Mouse (Mus musculus): ENCODE measurements around the gene Tagap1. TPM values are rescaled to one million over a fixed set of nuclear protein-coding genes. Genes with fewer than 3 reads are reported as not detected.
"Not testable (repeated sequence)": the region's sequence is repeated elsewhere in the genome, so short reads cannot be mapped to it uniquely, and the experiment has no call there.

Tagap1 gene
- polyA plus RNA-seq, 1 experiment: 19.7 TPM

DNA sequence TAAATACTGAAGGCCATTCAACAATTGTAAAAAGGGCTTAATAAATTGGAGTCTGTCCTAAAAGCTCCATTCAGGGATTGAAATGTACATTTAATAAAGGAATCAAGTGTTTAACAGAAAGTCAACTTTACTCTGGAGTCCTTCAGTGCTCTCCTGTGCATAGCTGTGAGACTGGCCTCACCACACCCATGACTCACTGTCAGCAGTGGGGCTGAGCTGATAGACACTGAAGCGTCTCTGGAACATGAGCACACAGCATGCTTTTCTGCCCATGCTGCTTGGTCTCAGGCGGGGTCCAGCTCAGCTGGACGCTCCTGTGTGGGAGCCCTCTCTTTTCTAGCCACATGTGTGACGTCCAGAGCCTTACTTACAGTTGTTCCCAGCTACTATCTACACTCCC, 18.4 kb downstream of the Tagap1 start:
- not testable (repeated sequence) for H3K36me3 ChIP-seq (ENCODE audit: control insufficient read depth, insufficient read depth, low read length); DNase-seq; H3K27ac ChIP-seq (ENCODE audit: insufficient read depth, low read depth, low read length); H3K27me3 ChIP-seq (replicated peaks; ENCODE audit: control insufficient read depth, insufficient read depth, low read length); H3K4me1 ChIP-seq (ENCODE audit: control insufficient read depth, insufficient read depth, low read length); H3K4me3 ChIP-seq (ENCODE audit: insufficient read depth, low read depth, low read length)
- no CpG with 5 or more reads among the region's 4 CpGs for WGBS

- 95% methylated on average over 7 of the region's 7 CpGs for WGBS
- not testable (repeated sequence) for H3K36me3 ChIP-seq (ENCODE audit: control insufficient read depth, insufficient read depth, low read length); DNase-seq; H3K4me3 ChIP-seq (ENCODE audit: insufficient read depth, low read depth, low read length); H3K27me3 ChIP-seq (replicated peaks; ENCODE audit: control insufficient read depth, insufficient read depth, low read length); H3K27ac ChIP-seq (ENCODE audit: insufficient read depth, low read depth, low read length); H3K4me1 ChIP-seq (ENCODE audit: control insufficient read depth, insufficient read depth, low read length)
Observed at GRCm38 (mm10) chr17:6931625-6932024, 29.3 kb downstream of the Tagap1 start.

- H3K4me1 ChIP-seq (ENCODE audit: control insufficient read depth, insufficient read depth, low read length); H3K4me3 ChIP-seq (ENCODE audit: insufficient read depth, low read depth, low read length); H3K36me3 ChIP-seq (ENCODE audit: control insufficient read depth, insufficient read depth, low read length); H3K27me3 ChIP-seq (replicated peaks; ENCODE audit: control insufficient read depth, insufficient read depth, low read length); H3K27ac ChIP-seq (ENCODE audit: insufficient read depth, low read depth, low read length); DNase-seq: not testable (repeated sequence)
- WGBS: 93% methylated on average over 7 of the region's 7 CpGs
Observed at GRCm38 (mm10) chr17:6920351-6920894, 40.5 kb downstream of the Tagap1 start.

GRCm38 (mm10) chr17:6919388-6919787, 41.6 kb downstream of the Tagap1 start:
- 86% methylated on average over 3 of the region's 3 CpGs for WGBS

GRCm38 (mm10) chr17:6915282-6915681, 45.7 kb downstream of the Tagap1 start:
- H3K27ac ChIP-seq (ENCODE audit: insufficient read depth, low read depth, low read length); H3K4me3 ChIP-seq (ENCODE audit: insufficient read depth, low read depth, low read length); H3K27me3 ChIP-seq (replicated peaks; ENCODE audit: control insufficient read depth, insufficient read depth, low read length); H3K4me1 ChIP-seq (ENCODE audit: control insufficient read depth, insufficient read depth, low read length); DNase-seq; H3K36me3 ChIP-seq (ENCODE audit: control insufficient read depth, insufficient read depth, low read length): not testable (repeated sequence)
- WGBS: 97% methylated on average over 3 of the region's 4 CpGs

More at GRCm38 (mm10) chr17:6919388-6919787, 41.6 kb downstream of the Tagap1 start:
- H3K27me3 ChIP-seq (replicated peaks; ENCODE audit: control insufficient read depth, insufficient read depth, low read length); H3K4me1 ChIP-seq (ENCODE audit: control insufficient read depth, insufficient read depth, low read length); DNase-seq; H3K27ac ChIP-seq (ENCODE audit: insufficient read depth, low read depth, low read length); H3K36me3 ChIP-seq (ENCODE audit: control insufficient read depth, insufficient read depth, low read length); H3K4me3 ChIP-seq (ENCODE audit: insufficient read depth, low read depth, low read length): not testable (repeated sequence)

DNA sequence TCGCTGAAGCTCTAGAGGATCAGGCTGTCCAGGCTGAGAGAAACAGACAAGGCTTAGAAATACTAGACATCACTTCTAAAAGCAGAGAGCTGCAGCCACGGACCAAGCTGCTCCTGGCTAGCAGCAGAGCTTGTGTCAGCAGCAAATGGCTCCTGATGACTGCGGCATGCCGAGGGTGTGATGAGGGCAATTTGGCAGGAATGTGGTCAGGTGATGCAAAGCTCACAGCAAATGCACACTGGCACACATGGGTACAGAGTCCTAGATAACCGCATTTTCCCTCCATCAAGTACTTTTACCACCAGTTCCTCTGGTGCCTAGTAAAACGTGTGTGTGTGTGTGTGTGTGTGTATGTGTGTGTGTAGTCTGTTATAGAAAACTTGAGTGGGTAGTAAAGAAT, 46.9 kb downstream of the Tagap1 start:
- not testable (repeated sequence) for H3K4me3 ChIP-seq (ENCODE audit: insufficient read depth, low read depth, low read length); H3K36me3 ChIP-seq (ENCODE audit: control insufficient read depth, insufficient read depth, low read length); H3K27me3 ChIP-seq (replicated peaks; ENCODE audit: control insufficient read depth, insufficient read depth, low read length); DNase-seq; H3K27ac ChIP-seq (ENCODE audit: insufficient read depth, low read depth, low read length); H3K4me1 ChIP-seq (ENCODE audit: control insufficient read depth, insufficient read depth, low read length)
- WGBS: 24% methylated on average over 2 of the region's 6 CpGs

Other genes starting within 250 kb of the Tagap1 start
- gene Ezr, start 178.4 kb downstream of the Tagap1 start, polyA plus RNA-seq (2012; rRNA removed): 129 and 152 TPM in 2 replicates
- gene Rsph3b, start 12.5 kb downstream of the Tagap1 start, polyA plus RNA-seq (2012; rRNA removed): 37.9 and 42.7 TPM in 2 replicates
- gene Rnaset2b, start 9.5 kb upstream of the Tagap1 start, polyA plus RNA-seq (2012; rRNA removed): 352 and 496 TPM in 2 replicates
- gene Gm49721, start 17.7 kb upstream of the Tagap1 start, polyA plus RNA-seq (2012; rRNA removed): 1.8 and 4.4 TPM in 2 replicates
- 0.14 and 0.30 TPM in 2 replicates for gene Gm1604a, start 64.4 kb upstream of the Tagap1 start, polyA plus RNA-seq (2012; rRNA removed)
- 5.3 and 5.5 TPM in 2 replicates for gene Rps6ka2, start 209.0 kb upstream of the Tagap1 start, polyA plus RNA-seq (2012; rRNA removed)

All from kidney, adult 2 months (tissue).